Mouse (Mus musculus): Measurements from ENCODE around the gene Themis2.
"Not testable (repeated sequence)": the region's sequence is repeated elsewhere in the genome, so short reads cannot be mapped to it uniquely, and the experiment has no call there.

Themis2 gene

DNA sequence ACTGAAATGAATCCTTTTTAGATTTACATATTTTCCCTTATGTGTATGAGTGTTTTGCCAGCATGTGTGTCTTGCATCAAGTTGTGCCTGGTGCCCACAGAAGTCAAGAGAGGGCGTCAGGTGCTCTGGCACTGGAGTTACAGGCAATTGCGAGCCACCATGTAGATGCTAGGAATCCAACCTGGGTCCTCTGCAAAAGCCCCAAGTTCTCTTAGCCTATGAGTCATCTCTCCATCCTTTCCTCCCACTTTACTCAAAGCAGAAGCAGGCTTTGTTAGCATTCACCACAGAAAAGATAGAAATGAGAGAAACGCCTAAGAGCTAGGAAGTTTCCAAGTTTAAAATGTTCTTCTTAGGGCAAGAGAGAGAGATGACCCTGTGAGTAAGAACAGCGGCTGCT, 3.7 kb upstream of the Themis2 start:
- no peak for DNase-seq (ENCODE audit: inconsistent ontology term)

DNA sequence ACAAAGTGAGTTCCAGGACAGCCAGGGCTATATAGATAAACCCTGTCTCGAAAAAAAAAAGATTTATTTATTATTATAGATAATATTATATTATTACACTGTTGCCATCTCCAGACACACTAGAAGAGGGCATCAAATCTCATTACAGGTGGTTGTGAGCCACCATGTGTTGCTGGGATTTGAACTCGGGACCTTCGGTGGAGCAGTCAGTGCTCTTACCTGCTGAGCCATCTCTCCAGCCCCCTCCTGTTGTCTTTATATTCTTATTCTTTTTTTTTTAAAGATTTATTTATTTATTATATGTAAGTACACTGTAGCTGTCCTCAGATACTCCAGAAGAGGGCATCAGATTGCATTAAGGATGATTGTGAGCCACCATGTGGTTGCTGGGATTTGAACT, 2.5 kb upstream of the Themis2 start:
- not testable (repeated sequence) for DNase-seq (ENCODE audit: inconsistent ontology term)

DNA sequence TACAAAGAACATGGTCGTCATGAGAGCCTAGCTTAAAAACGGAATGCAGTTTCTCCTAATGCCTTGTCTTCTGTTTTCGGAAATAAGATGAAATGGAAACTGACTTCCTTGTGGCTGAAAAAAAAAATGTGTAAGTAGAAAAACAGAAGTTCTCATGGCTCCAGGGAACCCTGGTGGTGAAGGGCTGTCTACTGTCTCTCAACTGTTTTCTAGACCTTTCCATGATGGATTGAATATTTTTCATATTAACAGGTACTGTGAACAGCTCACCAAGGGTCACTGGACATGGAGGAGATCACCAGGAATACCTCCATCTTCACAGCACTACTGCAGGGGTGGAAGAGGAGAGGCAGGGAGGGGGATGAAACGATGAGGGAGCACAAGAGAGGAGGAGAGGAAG, 1.8 kb upstream of the Themis2 start:
- no peak for DNase-seq (ENCODE audit: inconsistent ontology term)

DNA sequence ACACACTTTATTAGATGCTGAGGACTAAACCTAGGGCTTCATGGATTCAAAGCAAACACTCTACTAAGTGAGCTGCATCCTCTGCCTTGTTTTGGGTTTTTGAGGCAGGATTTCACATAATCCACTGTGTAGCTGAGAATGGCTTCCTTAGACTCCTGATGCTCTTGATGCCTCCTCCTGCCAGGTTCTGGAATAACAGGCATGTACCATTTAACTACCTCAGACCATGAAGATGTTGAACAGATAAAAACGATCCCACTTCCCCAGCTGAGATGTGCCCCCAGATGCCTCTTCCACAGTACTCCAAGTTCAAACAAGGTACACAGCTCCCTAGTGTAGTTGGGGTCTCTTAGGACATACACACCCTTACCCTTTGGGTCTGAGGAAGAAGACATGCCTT, 1.3 kb upstream of the Themis2 start:
- no peak for DNase-seq (ENCODE audit: inconsistent ontology term)

DNA sequence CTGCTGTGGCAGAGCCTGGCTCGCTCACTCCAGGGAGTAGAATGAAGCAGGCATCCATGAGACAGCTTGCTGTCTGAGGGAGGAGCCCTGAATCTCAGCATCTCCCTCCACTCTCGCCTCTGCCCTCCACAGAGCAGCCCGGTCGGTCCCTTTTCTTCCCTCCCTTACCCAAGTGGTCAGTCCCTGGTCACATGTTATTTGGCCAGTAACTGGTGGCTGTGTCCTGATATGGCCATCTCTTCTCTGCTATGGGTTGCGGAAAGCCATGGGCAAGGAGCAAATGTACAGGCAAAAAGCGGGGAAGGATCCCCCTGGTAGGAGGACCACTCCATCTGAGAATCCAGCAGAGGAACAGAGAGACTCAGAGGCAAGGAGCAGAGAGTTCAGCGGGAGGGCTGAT, 1.0 kb downstream of the Themis2 start:
- no peak for DNase-seq (ENCODE audit: inconsistent ontology term)

DNA sequence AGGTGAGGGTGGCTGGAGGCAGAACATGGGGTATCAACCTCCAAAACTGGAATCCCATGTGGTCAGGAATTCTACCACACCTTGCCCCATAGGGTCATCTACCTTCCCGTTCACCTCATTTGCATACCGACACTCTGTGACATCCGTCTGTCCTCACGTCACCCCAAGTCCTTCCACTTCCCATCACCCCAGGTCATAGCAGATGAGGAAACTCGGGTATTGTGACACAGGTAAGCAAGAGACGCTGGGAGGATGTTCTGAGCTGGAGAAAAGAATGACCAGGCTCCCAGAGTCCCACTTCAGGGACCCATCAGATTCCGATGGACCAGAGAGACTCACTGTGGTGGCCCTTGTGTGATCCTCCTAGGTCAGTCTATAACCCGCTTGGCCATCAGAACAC, 1.4 kb downstream of the Themis2 start:
- no peak for DNase-seq (ENCODE audit: inconsistent ontology term)

DNA sequence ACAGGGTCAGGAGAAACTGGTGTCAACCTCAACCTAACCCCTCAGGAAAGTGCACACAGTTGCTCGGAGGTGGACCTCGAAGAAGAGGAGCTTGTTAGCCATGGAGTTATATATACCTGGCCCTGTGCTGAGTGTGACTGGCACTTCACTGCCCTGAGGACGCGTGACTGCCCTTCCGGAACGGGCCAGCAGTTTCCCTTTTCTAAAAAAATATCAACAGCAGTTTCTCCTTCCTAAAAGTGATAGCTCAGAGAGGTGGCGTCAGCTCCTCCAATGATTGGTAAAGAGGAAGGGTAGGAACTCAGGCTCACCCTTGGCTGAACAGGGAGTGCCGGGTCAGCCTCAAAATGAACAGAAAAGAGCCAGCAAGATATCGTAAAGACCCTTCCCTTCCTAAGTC, 2.2 kb downstream of the Themis2 start:
- no peak for DNase-seq (ENCODE audit: inconsistent ontology term)

DNA sequence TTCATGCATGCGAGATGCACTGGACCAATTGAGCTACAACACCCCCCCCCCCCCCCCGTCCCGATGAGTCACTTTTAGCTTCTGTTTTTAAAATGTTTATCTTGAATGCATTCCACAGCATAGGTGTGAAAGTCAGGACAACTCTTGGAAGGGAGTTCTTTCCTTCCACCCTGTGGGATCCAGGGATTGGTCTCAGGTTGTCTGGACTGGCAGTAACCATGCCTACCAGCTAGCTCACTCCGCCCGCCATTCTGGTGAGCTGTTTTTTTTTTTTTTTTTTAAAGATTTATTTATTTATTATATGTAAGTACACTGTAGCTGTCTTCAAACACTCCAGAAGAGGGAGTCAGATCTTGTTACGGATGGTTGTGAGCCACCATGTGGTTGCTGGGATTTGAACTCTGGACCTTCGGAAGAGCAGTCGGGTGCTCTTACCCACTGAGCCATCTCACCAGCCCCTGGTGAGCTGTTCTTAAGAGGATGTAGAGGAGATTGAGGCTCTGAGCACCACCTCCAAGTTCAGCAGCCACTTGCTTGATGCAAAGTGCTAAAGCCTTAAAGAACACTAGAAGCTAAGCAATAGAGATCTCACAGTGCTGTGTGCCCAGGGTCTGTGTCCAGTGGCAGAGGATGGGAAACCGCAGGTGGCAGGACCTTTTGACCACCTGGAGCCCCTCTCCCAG, 2.7 kb downstream of the Themis2 start:
- DNase-seq (ENCODE audit: inconsistent ontology term): not testable (repeated sequence)

DNA sequence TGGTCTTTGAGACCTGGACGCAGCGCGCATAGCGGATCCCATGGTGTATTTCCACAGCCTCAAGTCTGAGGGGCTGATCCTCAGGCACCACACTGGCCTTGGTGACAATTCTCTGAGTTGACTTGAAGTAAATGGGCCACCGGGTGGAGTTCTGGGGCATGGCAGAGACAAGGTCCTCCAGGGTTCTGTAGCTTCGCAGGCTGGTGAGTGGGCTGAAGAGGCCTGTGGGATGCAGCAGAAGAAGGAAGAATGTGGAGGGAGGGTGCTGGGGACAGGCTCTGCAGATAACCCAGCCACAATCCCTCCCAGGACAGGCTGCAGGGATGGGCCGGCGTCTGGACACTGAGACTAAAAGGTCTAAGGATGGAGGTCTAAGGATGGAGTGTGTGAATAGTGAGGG, 6.5 kb downstream of the Themis2 start:
- DNase-seq (ENCODE audit: inconsistent ontology term): no peak

DNA sequence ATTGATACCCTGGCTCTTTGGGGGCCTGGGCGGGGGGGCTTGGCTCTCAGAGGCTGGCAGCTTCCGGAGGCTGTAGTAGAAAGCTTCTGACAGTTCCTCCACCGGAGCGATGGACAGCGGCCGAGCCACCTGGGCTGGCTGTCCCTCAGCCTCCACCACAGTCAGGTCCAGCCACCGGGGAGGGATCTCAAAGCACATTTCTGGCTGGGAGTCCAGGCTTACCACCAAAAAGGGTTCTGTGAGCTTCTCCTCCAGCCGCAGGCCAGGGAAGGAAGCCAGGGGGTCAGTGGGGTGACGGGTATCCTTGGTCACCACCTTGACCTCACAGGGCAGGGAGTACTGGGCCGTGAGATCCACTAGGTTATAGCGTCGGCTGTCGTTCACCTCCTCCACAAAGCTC, 11.0 kb downstream of the Themis2 start:
- DNase-seq (ENCODE audit: inconsistent ontology term): no peak

DNA sequence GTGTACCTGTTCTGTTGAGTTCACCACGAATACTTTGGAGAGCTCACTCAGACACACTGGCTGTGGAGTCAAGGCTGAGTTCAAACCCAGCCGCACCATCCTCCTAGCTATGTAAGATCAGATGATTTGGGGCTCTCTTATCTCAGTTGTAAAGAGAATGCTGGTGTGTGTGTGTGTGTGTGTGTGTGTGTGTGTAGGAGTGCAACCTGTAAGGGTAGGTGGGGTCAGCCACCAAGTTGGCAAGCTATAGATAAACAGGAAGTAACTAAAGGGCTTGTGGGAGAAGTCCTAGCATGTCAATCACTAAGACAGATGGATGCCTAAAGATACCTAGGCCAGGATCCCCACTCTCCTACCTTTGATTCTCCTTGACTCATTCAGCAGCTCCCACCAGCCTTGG, 12.5 kb downstream of the Themis2 start:
- DNase-seq (ENCODE audit: inconsistent ontology term): no peak

DNA sequence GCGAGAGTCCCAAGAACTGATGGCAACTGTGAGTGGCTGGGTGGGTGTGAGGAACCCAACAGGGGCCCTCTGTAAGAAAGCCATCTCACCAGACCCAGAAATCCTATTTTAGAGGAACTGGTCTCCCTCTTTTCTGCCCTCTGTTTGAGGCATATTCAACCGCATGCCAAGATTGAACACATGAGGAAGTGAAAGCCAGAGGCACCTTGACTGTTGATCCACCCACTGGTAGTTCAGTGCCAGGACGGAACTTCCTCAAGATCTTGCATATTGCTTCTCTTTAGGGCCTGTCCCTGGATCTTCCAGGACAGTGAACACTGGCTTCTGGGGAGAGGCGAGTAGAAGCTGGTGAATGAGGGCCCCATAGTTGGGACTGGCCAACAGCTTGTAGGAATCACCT, 15.9 kb downstream of the Themis2 start:
- no peak for DNase-seq (ENCODE audit: inconsistent ontology term)

DNA sequence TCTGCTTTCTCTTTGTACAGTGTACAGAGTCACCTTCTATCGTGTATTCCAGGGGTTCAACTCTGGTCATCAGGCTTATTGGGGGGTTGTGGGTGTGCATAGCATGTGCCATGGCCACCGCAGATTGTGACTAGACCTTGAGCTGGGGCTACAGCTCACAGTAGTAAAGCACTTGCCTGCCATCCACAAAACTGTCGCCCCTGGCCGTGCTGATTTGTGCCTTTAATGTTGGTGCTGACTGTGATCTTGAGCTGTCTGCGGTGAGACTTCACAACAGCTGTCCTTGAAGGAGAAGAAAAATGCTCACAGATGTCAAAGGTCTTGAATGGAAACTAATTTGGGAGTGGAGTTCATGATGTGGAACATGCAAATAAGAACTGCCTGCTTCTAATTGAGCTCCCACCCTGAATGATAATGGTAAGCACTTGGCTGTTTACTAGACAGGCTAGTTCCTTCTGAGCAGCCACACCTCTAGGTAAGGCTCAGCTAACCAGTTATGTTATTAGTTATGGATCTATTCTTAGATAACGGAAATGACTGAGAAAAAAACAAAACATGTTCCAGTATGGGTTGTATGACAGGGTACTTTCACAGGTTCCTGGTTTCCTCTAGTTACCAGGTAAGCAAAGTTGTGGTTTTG, 17.5 kb downstream of the Themis2 start:
- no peak for DNase-seq (ENCODE audit: inconsistent ontology term)

DNA sequence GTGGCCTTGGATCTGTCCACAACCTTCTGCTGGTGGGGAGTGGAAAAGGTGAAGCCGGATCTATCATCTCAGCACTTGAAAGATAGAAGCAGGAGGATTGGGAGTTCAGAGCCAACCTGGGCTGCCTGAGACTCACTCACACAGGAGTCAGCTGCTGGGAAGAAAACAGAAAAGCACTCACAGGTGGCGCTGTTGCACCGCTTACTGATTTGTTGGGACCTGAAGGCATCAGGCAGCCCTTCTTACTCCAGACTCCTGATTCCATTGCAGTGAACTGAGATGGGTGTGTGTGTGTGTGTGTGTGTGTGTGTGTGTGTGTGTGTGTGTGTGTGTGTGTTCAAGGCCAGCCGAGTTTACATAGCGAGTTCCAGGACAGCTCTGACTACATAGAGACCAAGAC, 19.4 kb downstream of the Themis2 start:
- peak; percentile 11 for DNase-seq (ENCODE audit: inconsistent ontology term)

DNA sequence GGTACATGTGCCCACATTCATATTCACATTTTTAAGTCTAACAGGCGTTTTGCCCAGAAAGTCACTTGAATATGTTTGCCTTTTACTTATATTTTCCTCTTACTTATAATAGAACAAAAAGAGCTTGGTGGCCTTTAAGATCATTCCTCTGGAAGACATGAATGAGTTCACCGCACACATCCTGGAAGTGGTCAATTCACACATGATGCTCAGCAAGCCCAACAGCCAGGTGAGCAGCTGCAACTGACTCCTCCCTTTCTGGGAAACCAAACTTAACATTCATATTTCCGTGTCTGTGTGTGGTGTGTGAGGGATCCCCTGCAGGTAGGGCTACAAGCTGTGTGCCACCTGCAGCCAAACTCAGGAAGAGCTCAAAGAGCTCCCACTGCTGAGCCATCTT, 21.3 kb downstream of the Themis2 start:
- no peak for DNase-seq (ENCODE audit: inconsistent ontology term)

DNA sequence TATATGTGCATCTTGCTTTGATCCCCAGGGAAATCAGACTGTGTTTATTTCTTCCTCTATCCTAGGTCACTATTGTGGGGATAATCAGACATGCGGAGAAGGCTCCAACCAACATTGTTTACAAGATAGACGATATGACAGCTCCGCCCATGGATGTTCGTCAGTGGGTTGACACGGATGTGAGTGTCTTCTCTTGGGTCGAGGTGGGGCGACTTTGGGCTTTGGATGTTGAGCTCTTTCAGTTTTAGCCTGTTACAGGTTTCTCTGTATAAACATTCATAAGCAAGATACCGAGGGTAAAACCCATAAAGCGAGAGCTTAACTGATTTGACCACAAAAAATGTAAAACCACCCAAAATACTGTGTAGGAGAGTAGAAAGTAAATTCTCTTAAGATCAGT, 24.4 kb downstream of the Themis2 start:
- DNase-seq (ENCODE audit: inconsistent ontology term): no peak

DNA sequence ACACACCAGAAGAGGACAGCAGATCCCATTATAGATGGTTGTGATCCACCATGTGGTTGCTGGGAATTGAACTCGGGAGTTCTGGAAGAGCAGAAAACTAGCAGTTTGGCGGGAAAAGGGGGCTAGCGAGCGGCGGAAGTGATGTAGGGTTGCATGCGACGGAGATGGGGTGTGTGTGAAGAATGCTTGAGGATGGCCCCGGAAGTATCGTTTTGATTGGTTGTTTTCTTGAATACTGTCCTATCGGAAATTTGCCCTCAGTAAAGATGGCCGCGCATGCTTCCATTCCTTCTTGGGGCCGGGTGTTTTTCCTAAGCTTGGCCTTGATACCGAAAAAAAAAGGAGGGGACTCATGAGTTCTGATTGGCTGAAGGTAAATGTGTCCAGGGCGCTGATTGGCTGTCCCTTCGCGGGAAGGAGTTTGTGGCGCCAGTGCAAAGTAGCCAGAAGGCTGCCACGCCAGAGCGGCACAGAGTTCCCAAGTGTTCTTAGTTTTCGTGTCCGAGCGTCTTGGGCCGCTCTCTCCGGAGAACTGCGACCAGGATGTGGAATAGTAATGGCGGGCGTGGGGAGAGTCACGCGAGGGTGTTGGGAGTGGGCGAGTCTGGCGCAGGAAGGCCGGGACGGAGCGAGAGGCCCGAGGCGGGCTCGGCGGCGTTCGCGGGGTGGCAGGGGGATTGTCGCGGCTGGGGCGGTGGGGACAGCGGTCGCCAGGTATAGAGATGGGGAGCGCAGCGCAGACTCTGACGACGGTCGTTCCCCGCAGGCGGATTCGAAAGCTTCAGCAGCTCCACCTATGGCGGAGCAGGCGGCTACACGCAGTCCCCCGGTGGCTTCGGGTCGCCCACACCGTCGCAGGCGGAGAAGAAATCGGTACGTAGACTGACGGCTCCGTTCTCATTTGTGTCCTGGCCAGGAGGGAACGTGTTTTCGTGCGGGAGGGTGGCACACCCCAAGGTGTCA, 28.0 kb downstream of the Themis2 start, which contains the start of gene Rpa2:
Gene Rpa2, plus strand, starts transcription at position 419 of the 963 bp plus-strand sequence.
- DNase-seq (ENCODE audit: inconsistent ontology term): peak; percentile 99

DNA sequence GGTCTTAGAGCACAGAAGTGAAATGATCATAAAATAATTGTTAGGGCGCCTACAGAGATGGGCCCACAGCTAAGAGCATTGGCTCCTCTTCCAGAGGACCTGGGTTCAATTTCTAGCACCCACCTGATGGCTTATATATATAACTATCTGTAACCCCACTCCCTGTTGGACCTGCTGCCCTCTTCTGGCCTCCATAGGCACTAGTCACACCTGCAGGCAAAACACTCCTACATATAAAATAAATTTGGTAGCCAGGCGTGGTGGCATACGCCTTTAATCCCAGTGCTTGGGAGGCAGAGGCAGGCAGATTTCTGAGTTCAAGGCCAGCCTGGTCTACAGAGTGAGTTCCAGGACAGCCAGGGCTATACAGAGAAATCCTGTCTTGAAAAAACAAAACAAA, 33.1 kb downstream of the Themis2 start:
- DNase-seq (ENCODE audit: inconsistent ontology term): not testable (repeated sequence)

DNA sequence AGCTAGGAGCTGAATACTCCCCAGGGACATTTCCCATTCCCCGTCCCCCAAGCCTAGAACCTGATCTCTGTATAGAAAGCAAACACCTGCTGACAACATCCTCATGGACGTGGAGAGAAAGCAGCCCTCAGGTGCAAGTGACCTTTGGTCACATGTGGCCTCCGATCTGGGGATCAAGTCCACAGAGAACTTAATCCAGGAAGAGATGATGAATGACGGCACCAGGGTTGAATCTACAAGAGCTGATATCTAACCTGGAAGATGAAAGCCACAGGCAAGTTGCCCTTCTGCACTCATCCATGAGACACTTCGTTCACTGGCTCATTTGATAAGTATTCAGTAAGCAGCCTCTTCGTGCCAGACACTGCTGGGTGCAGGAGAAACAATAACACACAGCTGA, 33.6 kb downstream of the Themis2 start:
- DNase-seq (ENCODE audit: inconsistent ontology term): no peak

DNA sequence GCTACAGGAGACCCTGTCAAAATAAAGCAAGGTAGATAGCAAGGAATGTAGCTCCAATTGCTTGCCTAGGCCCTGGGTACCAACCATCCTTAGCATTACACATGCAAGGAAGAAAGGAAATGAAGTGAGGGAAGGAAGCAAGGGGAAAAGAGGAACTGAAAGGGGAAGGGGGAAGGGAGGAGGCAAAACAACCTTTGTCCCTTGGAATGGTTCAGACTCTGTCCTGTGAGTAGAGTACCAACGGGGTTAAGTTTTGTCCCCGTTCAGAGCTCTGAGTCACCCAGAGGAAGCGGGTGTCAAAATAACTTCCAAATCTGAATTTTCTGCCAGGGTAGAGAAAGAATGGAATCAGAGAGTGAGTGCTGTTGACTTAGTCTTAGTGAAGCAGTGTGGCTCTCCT, 35.9 kb downstream of the Themis2 start:
- no peak for DNase-seq (ENCODE audit: inconsistent ontology term)

DNA sequence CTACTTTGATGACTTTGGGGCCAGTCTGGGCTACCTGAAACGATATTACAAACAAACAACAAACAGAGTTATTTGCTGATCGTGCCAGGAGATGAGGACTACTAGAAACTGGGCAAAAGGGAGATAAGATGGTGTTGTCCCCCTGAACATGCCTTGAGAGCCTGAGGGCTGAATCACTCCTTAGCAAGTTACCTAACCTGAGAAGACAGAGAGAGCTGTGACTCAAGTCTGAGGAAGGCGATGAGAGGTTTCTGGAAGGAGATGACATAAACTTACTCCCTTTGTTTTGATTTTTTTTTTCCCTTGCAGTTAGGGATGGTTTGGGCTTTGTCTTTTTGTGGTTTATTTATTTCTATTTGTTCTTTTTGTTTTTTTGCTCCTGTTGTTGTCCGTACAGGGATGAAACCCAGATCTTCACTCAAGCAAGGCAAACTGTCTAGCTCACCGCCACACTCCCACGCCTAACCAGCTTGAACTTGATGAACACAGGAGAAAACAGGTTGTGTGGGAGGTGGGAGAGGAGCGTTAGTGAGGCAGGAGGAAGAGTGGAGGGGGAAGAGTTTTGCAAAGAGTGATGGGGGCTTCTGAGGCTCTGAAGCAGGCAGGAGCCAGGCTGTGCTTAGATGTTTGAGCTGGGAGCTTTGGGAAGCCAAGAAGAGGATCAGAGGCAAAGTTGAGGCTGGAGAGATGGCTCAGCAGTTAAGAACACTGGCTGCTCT, 38.4 kb downstream of the Themis2 start:
- DNase-seq (ENCODE audit: inconsistent ontology term): peak; percentile 21

DNA sequence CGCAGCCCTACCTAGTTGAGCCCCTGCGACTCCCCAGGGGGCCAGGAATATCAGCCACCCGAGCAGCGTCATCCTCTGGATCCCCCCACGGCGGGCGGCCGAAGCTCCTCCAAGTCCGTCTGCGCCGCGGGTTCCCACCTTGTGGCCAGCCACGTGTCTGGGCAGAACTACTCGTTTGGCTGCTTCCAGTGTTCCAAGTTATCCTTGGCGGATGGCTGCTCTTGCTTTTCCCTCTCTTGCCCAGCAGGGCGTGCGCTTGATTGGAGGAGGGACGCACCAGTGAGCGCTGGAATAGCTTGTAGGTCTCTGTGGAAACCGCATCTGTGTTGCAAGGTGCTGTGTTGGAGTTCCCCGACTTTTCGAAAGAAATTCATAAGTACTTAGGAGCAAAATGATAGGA, 39.2 kb downstream of the Themis2 start, which contains the start of gene Smpdl3b:
Gene Smpdl3b, minus strand, starts transcription at position 279 of the 400 bp plus-strand sequence.
- DNase-seq (ENCODE audit: inconsistent ontology term): peak; percentile 79
